Mouse (Mus musculus) central nervous system, embryonic 18 days (tissue): Measurements from ENCODE around the gene Olfr1158. TPM values are rescaled to one million over a fixed set of nuclear protein-coding genes. Genes with fewer than 3 reads are reported as not detected.

Experiments
- polyA plus RNA-seq: library from polyadenylated mRNA; depleted of rRNA; stranded (reverse); fragments of >200 nt; gene quantifications from 2 replicates; pipeline ENCODE4 v1.2.3, GENCODE M21; 2012; rRNA removed

The Olfr1158 gene
- not detected in 2 replicates for polyA plus RNA-seq

GRCm38 (mm10) chr2:87989813-87990212 is at the start of gene Olfr1158:
Gene Olfr1158 (plus strand): TSS chr2:87990113.

DNA sequence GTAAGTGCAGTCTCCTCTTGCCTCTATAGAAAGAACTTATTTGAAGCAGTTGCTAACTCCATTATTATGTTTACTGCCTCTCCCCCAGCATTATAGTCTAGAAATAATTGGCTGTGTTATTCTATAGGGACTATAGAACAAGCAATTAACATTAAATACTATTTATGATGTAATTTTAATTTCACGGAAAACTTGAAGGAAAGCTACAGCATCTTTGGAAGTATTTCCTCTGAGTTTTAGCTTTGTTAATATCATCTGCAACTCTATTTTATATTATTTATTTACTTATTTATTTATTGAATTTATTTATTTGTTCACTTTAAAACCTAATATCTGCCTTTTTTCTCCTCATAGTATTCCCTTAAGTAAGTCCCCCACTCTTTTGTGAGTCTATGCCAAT is 44.9 kb upstream of the Olfr1158 start, which contains the start of gene Olfr1155:
Gene Olfr1155 (minus strand): TSS at position 101 of the 400 bp plus-strand sequence.

GRCm38 (mm10) chr2:87953000-87953399 is 36.9 kb upstream of the Olfr1158 start, which contains the start of gene Olfr1156:
Gene Olfr1156 (minus strand): TSS chr2:87953100.

DNA sequence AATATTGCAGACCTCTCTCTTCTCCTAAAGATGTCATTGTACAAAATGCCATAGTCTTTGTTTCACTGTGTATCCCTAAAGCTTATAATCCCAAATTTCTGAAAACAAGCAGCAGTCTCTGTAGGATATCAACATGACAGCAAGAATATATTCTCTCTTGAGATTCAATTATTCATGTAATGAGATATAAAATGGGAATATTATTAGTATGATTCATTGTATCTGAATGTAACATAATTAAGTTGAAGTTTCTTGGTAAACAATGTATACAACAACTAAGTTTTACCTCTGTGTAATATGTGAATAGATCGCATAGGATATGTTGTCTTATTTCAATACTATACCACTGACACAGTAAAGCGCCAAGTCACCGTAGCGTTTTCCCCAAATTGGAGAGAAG is 21.7 kb upstream of the Olfr1158 start, which contains the start of gene Olfr1157:
Gene Olfr1157 (minus strand): TSS at position 101 of the 400 bp plus-strand sequence.

DNA sequence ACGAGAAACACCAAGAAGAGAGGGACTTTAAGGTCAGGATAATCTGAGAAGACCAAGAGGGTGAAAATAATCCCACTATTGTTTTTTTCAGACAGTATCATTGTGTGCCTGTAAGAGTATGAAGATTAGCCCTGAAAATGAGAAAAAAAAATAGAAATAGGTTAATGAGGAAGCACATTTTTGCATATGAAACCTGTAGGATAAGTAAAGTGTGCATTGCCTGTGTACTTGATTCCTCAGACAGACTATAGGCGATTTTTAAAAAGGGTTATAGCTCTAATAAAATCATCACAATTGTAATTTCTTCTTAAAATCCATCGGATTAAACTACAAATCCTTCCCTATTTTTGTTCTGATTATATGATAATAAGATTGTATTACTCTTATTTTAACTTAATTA is 15.3 kb upstream of the Olfr1158 start, which contains the start of gene Olfr74:
Gene Olfr74 (minus strand): TSS at position 101 of the 400 bp plus-strand sequence.

DNA sequence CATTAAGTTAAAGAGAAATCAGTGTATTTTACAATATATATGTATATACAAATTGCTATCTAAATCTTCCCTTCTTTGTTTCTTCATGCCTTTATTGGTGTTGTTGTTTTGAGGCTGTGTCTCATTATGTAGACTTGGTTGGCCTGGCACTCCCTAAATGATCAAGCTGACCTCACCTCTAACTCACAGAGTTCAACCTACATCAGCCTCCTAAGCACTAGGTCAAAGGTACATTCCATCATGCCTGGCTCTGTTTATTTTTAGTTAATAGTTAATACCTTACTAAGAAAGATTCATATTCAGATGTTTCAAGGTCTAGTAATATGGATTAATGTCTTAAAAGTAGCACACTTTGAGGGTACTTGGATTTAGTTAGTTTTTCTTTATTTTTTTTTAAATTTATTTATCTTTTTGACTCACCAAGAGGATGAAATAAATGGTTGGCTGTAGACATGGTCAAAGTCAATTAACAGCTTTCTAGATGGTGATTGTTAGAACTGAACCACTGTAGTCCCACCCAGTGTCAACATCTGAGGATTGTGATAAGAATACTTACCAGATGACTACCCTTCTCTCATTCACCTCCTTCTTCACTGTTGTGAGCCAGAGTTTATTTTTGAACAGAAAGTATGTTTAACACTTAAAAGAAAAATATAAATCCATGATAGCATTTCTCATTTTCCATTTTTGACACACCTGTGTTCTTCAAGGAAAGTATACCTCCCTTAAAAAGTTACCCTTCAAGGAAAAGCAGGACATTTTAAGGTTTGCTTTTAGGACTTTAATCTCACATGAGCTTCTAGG is 17.8 kb downstream of the Olfr1158 start, which contains the start of gene Olfr1160:
Gene Olfr1160 (minus strand): TSS at position 754 of the 804 bp plus-strand sequence.

DNA sequence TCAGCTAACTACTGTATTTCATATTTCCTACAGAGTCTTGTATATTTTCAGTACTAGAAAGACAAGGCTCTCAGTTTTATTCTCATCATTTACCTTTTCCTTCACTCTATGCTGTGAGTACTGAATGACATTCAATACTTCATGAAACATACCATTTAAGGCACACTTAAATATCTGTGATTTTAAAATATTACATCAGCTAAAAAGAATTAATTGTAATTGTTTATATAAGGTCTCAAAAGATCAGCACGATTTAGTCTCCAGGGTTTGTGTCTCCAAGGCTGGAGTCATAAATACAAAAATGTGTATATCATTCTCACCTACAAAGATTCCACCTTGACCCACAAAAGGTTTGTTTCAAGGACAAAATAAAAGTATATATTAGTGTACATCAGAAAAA is 32.6 kb downstream of the Olfr1158 start, which contains the start of gene Olfr1161:
Gene Olfr1161 (plus strand): TSS at position 301 of the 400 bp plus-strand sequence.

DNA sequence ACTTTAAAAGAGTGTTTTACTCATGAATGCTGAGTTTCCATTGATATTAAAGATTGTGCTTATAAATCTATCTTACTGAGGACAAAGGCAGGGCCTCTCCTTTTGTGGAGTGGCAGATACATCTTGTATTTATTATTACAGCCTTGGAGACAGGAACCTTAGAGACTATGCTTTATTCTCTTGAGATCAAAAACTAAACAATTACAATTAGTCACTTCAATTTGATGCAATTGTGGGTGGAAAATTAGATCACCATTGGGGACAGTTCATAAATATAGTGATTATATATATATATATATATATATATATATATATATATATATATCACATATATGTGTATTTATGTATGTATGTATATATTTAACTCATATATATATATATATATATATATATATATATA is 47.7 kb downstream of the Olfr1158 start, which contains the start of gene Olfr73:
Gene Olfr73 (minus strand): TSS at position 101 of the 400 bp plus-strand sequence.

Other genes with a start within 250 kb of the Olfr1158 start
- gene Olfr1140, start 246.4 kb upstream of the Olfr1158 start, polyA plus RNA-seq, result 0.11 TPM in 1 of 2 replicates, not detected in the other
- gene Olfr1141, start 236.1 kb upstream of the Olfr1158 start, polyA plus RNA-seq, result not detected in 2 replicates
- not detected in 2 replicates for gene Olfr152, start 210.6 kb upstream of the Olfr1158 start, polyA plus RNA-seq
- gene Olfr1143, start 189.5 kb upstream of the Olfr1158 start, polyA plus RNA-seq, result not detected in 2 replicates
- gene Olfr1145, start 180.3 kb upstream of the Olfr1158 start, polyA plus RNA-seq, result not detected in 2 replicates
- not detected in 2 replicates for gene Olfr1148, start 159.6 kb upstream of the Olfr1158 start, polyA plus RNA-seq
- not detected in 2 replicates for gene Olfr1150-ps1, start 146.1 kb upstream of the Olfr1158 start, polyA plus RNA-seq
- gene Olfr1151, start 134.3 kb upstream of the Olfr1158 start, polyA plus RNA-seq, result not detected in 2 replicates
- gene Olfr1152, start 123.6 kb upstream of the Olfr1158 start, polyA plus RNA-seq, result not detected in 2 replicates
- not detected in 2 replicates for gene Olfr1153, start 95.2 kb upstream of the Olfr1158 start, polyA plus RNA-seq
- gene Olfr1154, start 84.9 kb upstream of the Olfr1158 start, polyA plus RNA-seq, result not detected in 2 replicates
- gene Olfr1155, start 45.0 kb upstream of the Olfr1158 start, polyA plus RNA-seq, result not detected in 2 replicates
- gene Olfr1156, start 37.0 kb upstream of the Olfr1158 start, polyA plus RNA-seq, result not detected in 2 replicates
- not detected in 2 replicates for gene Olfr1157, start 21.8 kb upstream of the Olfr1158 start, polyA plus RNA-seq
- not detected in 2 replicates for gene Olfr74, start 15.4 kb upstream of the Olfr1158 start, polyA plus RNA-seq
- not detected in 2 replicates for gene Olfr1160, start 18.2 kb downstream of the Olfr1158 start, polyA plus RNA-seq
- not detected in 2 replicates for gene Olfr1161, start 32.7 kb downstream of the Olfr1158 start, polyA plus RNA-seq
- gene Olfr73, start 47.6 kb downstream of the Olfr1158 start, polyA plus RNA-seq, result not detected in 2 replicates
- not detected in 2 replicates for gene Olfr1162, start 61.0 kb downstream of the Olfr1158 start, polyA plus RNA-seq
- gene Olfr1163, start 81.7 kb downstream of the Olfr1158 start, polyA plus RNA-seq, result not detected in 2 replicates
- gene Olfr1164, start 103.9 kb downstream of the Olfr1158 start, polyA plus RNA-seq, result not detected in 2 replicates
- gene Olfr1166, start 138.2 kb downstream of the Olfr1158 start, polyA plus RNA-seq, result not detected in 2 replicates
- not detected in 2 replicates for gene Olfr1167, start 165.1 kb downstream of the Olfr1158 start, polyA plus RNA-seq
- not detected in 2 replicates for gene Olfr1168, start 191.8 kb downstream of the Olfr1158 start, polyA plus RNA-seq
- gene Olfr1170, start 238.2 kb downstream of the Olfr1158 start, polyA plus RNA-seq, result not detected in 2 replicates